Mouse (Mus musculus) forebrain, embryonic 14.5 days (tissue): ENCODE measurements around the gene Osgin1. TPM values are rescaled to one million over a fixed set of nuclear protein-coding genes. Genes with fewer than 3 reads are reported as not detected.

ENCODE experiments used
- ATAC-seq: fragments of 200-750 bp; cut with Nextera tagmentation; 2 replicates; pipeline ENCODE4 v1.8.0; 2017; ENCODE audit warnings: mild to moderate bottlenecking, moderate library complexity
- DNase-seq: peaks from one replicate; pipeline ENCODE4 v3.0.0-alpha.2; 2015; ENCODE audit warnings: low spot score
- H3K27ac ChIP-seq: fragments of 300-500 bp; sonication (generic); 2 replicates; pipeline ENCODE4 v1.5.1; 2014; ENCODE audit warnings: low read depth, mild to moderate bottlenecking, control low read depth, low read length, moderate library complexity
- H3K27me3 ChIP-seq: fragments of 300-500 bp; sonication (generic); replicated peaks from 2 replicates; pipeline ENCODE4 v1.6.1; 2014; ENCODE audit warnings: low read length, control low read depth, mixed read lengths; ENCODE audit not compliant: control insufficient read depth, insufficient read depth
- H3K36me3 ChIP-seq: fragments of 300-500 bp; sonication (generic); 2 replicates; pipeline ENCODE4 v1.6.1; 2014; ENCODE audit warnings: low read length, control low read depth; ENCODE audit not compliant: control insufficient read depth, insufficient read depth
- H3K4me1 ChIP-seq: fragments of 300-500 bp; sonication (generic); 2 replicates; pipeline ENCODE4 v1.6.1; 2014; ENCODE audit warnings: antibody characterized with exemption, low read length, control low read depth; ENCODE audit not compliant: control insufficient read depth, insufficient read depth
- H3K4me2 ChIP-seq: fragments of 300-500 bp; sonication (generic); 2 replicates; pipeline ENCODE4 v1.6.1; 2014; ENCODE audit warnings: mild to moderate bottlenecking, control low read depth, low read length
- H3K4me3 ChIP-seq: fragments of 300-500 bp; sonication (generic); 2 replicates; pipeline ENCODE4 v1.5.1; 2014; ENCODE audit warnings: low read depth, low read length, control low read depth
- H3K9ac ChIP-seq: fragments of 300-500 bp; sonication (generic); 2 replicates; pipeline ENCODE4 v1.6.1; 2014; ENCODE audit warnings: mild to moderate bottlenecking, low read length, control low read depth, moderate library complexity
- H3K9me3 ChIP-seq: fragments of 300-500 bp; sonication (generic); replicated peaks from 2 replicates; pipeline ENCODE4 v1.6.1; 2016; ENCODE audit warnings: low read length, control low read depth, mixed read lengths; ENCODE audit not compliant: control insufficient read depth
- WGBS: fragments of 180-500 bp; shearing (Covaris S2); extraction: QIAGEN DNeasy Blood & Tissue Kit; methylation state at CpG from one replicate; pipeline ENCODE4 v1.1.7; 2014; 5-methylcytosine and 5-hydroxymethylcytosine counted together
- polyA plus RNA-seq: library from polyadenylated mRNA; unstranded; fragments of >200 nt; fragmentation: Nextera tagmentation; extraction: Ambion mirVana; gene quantifications from 2 replicates; pipeline ENCODE4 v1.2.1, GENCODE M21; 2014

The Osgin1 gene
- polyA plus RNA-seq, 1 experiment from 2014 or later = 0.28 TPM

DNA sequence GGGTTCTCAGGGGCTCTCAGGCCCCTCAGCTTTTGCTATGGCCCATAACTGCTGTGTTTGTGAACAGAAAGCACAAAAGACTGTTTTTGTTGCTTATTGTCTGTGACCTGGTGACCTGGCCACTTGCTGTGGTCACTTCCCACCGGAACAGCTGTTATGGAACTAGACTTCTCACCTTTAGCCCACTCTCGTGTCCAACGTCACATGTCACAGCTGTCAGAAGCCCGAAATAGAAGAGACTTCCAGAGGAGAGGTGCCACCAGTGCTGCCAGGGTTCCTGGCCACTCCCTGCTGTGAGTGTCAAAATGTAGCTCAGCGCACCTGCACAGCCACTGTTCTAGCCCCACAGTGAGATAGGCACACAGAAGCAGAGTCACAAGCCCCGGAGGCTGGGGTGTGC is 34.7 kb upstream of the Osgin1 start:
- 79% methylated on average over 6 of the region's 6 CpGs for WGBS
- no peak for ATAC-seq
- no peaks in the 10 kb centered on the region for H3K9me3 ChIP-seq
- no peak overlapping the region for H3K27ac ChIP-seq
- peaks cover 7% of the 10 kb centered on the region for H3K4me1 ChIP-seq
- DNase-seq = no peak
- no peak overlapping the region for H3K9ac ChIP-seq
- no peak overlapping the region for H3K4me3 ChIP-seq
- no peaks in the 10 kb centered on the region for H3K27me3 ChIP-seq
- no peak overlapping the region for H3K4me2 ChIP-seq
- peaks cover 11% of the 10 kb centered on the region; the same call in 1 of the 2 replicates for H3K36me3 ChIP-seq

DNA sequence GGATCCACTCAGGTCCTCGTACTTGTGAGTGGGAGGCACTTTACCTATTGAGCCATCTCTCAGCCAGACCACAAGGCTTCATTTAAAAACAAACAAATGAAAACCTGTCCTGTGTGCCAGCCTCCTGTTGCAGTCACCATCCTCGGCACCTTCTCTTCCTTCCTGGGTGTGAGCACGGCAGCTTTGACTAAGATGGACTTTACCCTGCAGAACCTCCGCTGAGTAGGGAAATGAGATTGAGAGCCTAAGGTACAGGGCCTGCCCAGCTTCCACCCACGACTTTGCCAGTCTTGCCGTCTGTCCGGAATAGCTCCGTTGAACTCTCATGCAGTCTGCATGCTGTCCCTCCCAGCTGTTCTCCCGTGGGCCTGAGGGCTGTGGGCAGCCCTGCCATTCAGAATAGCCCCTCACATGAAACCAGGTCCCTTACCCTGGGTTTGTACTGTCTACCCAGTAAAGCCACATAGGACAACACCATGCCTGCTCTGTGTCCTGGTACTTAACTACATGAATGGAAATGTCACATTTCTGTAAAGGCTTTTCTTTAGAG is 33.7 kb upstream of the Osgin1 start:
- no peak overlapping the region for H3K9ac ChIP-seq
- no peak for DNase-seq
- no peaks in the 10 kb centered on the region for H3K27me3 ChIP-seq
- H3K4me3 ChIP-seq = no peak overlapping the region
- 86% methylated on average over 9 of the region's 9 CpGs for WGBS
- H3K4me1 ChIP-seq = peaks cover 7% of the 10 kb centered on the region
- no peak overlapping the region for H3K27ac ChIP-seq
- peaks cover 13% of the 10 kb centered on the region; the same call in 1 of the 2 replicates for H3K36me3 ChIP-seq
- H3K4me2 ChIP-seq = no peak overlapping the region
- no peak for ATAC-seq
- H3K9me3 ChIP-seq = no peaks in the 10 kb centered on the region

DNA sequence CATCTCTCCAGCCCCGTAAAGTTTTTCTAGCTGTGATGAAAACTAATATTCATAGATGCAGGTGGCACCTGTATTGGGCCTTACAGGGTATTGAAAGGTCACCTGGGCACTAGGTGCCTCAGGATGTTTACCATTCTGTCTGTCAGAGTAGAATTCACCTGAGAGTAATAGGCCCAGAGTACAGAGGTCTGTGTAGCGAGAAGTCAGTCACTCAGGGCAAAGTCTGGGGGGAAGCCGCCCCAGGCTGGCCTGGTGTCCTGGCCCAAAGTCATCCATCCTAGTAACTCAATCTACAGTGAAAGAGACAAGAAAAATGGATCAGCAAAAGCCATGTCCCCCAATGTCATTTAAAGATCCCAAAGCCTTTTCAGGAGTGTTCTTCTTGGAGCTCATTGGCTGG is 33.0 kb upstream of the Osgin1 start:
- no peak overlapping the region for H3K27ac ChIP-seq
- H3K9me3 ChIP-seq = no peaks in the 10 kb centered on the region
- no peak overlapping the region for H3K4me2 ChIP-seq
- ATAC-seq (no peak), DNase-seq (no peak)
- peaks cover 14% of the 10 kb centered on the region; the same call in 1 of the 2 replicates for H3K36me3 ChIP-seq
- no peaks in the 10 kb centered on the region for H3K27me3 ChIP-seq
- H3K9ac ChIP-seq = no peak overlapping the region
- H3K4me1 ChIP-seq = peaks cover 2% of the 10 kb centered on the region
- H3K4me3 ChIP-seq = no peak overlapping the region
- 87% methylated on average over 3 of the region's 3 CpGs for WGBS

DNA sequence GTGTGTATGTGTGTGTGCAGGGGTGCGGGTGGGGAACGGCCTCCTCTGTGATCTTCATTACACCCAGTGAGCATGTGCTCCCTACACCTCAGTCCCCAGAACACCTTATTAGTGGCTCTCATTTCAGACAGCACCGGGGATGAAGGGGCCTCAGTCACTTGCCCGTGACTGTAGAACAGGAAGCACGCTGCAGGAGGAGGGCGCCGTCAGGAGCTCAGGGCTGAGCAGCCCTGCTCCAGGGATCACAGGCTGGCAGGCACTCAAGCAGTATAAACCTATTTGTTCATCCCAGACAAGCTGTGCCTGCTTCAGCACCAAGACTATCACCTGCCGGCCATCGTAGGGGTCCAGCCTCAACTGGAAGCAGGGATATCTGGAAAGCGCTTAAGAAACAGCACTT is 30.0 kb upstream of the Osgin1 start:
- WGBS = 79% methylated on average over 10 of the region's 10 CpGs
- DNase-seq = no peak
- Histone ChIP-seq H3K27ac (no peak overlapping the region), H3K4me3 (no peak overlapping the region), H3K4me1 (no peaks in the 10 kb centered on the region), H3K27me3 (no peaks in the 10 kb centered on the region), H3K9ac (no peak overlapping the region), H3K9me3 (no peaks in the 10 kb centered on the region), H3K36me3 (peaks cover 30% of the 10 kb centered on the region), H3K4me2 (no peak overlapping the region)
- ATAC-seq = no peak

- 93% methylated on average over 5 of the region's 5 CpGs for WGBS
- DNase-seq = no peak
- peaks cover 38% of the 10 kb centered on the region for H3K36me3 ChIP-seq
Observed at GRCm38 (mm10) chr8:119404648-119405047, 29.3 kb upstream of the Osgin1 start.

DNA sequence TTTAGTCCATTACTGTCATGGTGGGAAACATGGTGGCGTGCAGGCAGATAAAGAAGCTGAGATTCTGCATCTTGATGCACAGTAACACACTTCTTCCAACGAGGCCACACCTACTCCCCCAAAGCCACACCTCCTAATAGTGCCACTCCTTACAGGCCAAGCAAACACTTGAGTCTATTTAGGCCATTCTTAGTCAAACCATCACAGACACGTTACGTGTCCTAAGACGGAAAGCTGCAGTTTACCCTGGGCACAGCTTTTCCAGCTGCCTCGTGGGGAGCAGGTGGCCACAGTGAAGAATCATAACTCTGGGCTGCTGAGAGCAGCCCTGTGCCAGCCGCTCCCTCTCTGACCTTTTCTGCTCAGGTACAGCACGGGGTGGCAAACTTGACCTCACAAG is 25.6 kb upstream of the Osgin1 start:
- Histone ChIP-seq H3K27ac (no peak overlapping the region), H3K9ac (no peak overlapping the region), H3K27me3 (no peaks in the 10 kb centered on the region), H3K9me3 (no peaks in the 10 kb centered on the region), H3K36me3 (peaks cover 49% of the 10 kb centered on the region), H3K4me2 (no peak overlapping the region), H3K4me1 (no peaks in the 10 kb centered on the region), H3K4me3 (no peak overlapping the region)
- no peak for DNase-seq
- 87% methylated on average over 8 of the region's 8 CpGs for WGBS
- no peak for ATAC-seq

More at GRCm38 (mm10) chr8:119404648-119405047, 29.3 kb upstream of the Osgin1 start:
- ATAC-seq = no peak
- Histone ChIP-seq H3K4me2 (no peak overlapping the region), H3K4me1 (no peaks in the 10 kb centered on the region), H3K9ac (no peak overlapping the region), H3K27me3 (no peaks in the 10 kb centered on the region), H3K4me3 (no peak overlapping the region), H3K27ac (no peak overlapping the region), H3K9me3 (no peaks in the 10 kb centered on the region)

- H3K4me2 ChIP-seq = no peak overlapping the region
- H3K4me3 ChIP-seq = no peak overlapping the region
- H3K36me3 ChIP-seq = peaks cover 41% of the 10 kb centered on the region
- ATAC-seq = peak; percentile 25; the same call in 1 of the 2 replicates
- no peak overlapping the region for H3K9ac ChIP-seq
- no peak overlapping the region for H3K27ac ChIP-seq
- no peaks in the 10 kb centered on the region for H3K4me1 ChIP-seq
- H3K27me3 ChIP-seq = no peaks in the 10 kb centered on the region
- no peaks in the 10 kb centered on the region for H3K9me3 ChIP-seq
- 59% methylated on average over 10 of the region's 10 CpGs for WGBS
- DNase-seq = no peak
Observed at GRCm38 (mm10) chr8:119412037-119412734, 21.7 kb upstream of the Osgin1 start.

- DNase-seq (peak; percentile 87), ATAC-seq (peak; percentile 81)
- no peak overlapping the region for H3K4me3 ChIP-seq
- no peaks in the 10 kb centered on the region for H3K9me3 ChIP-seq
- H3K36me3 ChIP-seq = peaks cover 35% of the 10 kb centered on the region
- no peaks in the 10 kb centered on the region for H3K4me1 ChIP-seq
- peak overlapping the region; percentile 41 for H3K4me2 ChIP-seq
- H3K27me3 ChIP-seq = no peaks in the 10 kb centered on the region
- H3K9ac ChIP-seq = peak overlapping the region; percentile 46
- 13% methylated on average over 18 of the region's 18 CpGs for WGBS
- H3K27ac ChIP-seq = no peak overlapping the region
Observed at GRCm38 (mm10) chr8:119412735-119413498, 21.0 kb upstream of the Osgin1 start.

DNA sequence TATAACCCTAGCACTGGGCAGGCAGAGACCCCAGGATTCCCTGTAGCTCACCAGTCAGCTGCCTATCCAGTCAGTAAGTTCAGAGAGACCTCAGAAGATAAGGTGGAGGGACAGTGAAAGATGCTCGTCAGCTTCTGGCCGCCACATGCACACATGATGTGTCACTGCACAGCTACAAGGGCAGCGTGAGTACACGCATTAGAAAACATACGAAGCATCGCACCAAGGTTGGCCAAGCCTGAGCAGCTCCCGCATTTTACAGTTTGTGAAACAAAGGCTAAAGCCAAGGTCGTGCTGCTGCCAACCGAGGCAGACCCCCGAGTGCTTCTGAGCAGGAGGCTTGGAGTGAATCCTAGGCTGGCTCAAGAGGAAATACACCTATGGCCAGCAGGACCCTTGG is 20.3 kb upstream of the Osgin1 start:
- Histone ChIP-seq H3K27me3 (no peaks in the 10 kb centered on the region), H3K4me3 (no peak overlapping the region), H3K4me1 (no peaks in the 10 kb centered on the region), H3K36me3 (peaks cover 29% of the 10 kb centered on the region), H3K4me2 (no peak overlapping the region), H3K27ac (no peak overlapping the region), H3K9ac (no peak overlapping the region), H3K9me3 (no peaks in the 10 kb centered on the region)
- 82% methylated on average over 10 of the region's 10 CpGs for WGBS
- no peak for ATAC-seq
- DNase-seq = no peak
